7 mouse cellular contexts compared by ENCODE assay signal in genomic region chr7:106529433-106530102, GRCm38 (mm10).
DNase-seq lines count a peak whose midpoint lies in the region; ATAC-seq and TF ChIP-seq lines count a peak whose summit lies in the region.
"Not testable (repeated sequence)": the region's sequence is repeated elsewhere in the genome, so short reads cannot be mapped to it uniquely, and the experiment has no call there.

No protein-coding gene starts in this region.

- WGBS in heart, embryonic 16.5 days, result 62% methylated on average over 2 of the region's 2 CpGs
- 13% methylated on average over 2 of the region's 2 CpGs for WGBS in liver, embryonic 16.5 days (ENCODE audit: insufficient replicate concordance)

- not testable (repeated sequence) for H3K4me3 ChIP-seq in G1E (ENCODE audit: low read depth, low read length); heart, embryonic 16.5 days (ENCODE audit: low read length); liver, embryonic 16.5 days (ENCODE audit: low read depth, low read length)

- not testable (repeated sequence) for H3K4me2 ChIP-seq in heart, embryonic 16.5 days (ENCODE audit: low read depth, low read length); liver, embryonic 16.5 days (ENCODE audit: low read depth, low read length)

- H3K36me3 ChIP-seq in G1E (replicated peaks); heart, embryonic 16.5 days (ENCODE audit: control insufficient read depth, insufficient read depth); liver, embryonic 16.5 days (ENCODE audit: control insufficient read depth, insufficient read depth): not testable (repeated sequence)

- not testable (repeated sequence) for H3K9me3 ChIP-seq in G1E (replicated peaks); heart, embryonic 16.5 days (replicated peaks; ENCODE audit: control insufficient read depth, low read length); liver, embryonic 16.5 days (replicated peaks; ENCODE audit: control insufficient read depth, low read length)

- not testable (repeated sequence) for H3K27ac ChIP-seq in heart, embryonic 16.5 days (ENCODE audit: low read length); liver, embryonic 16.5 days (ENCODE audit: low read length)

- not testable (repeated sequence) for H3K4me1 ChIP-seq in G1E (ENCODE audit: insufficient read depth, low read depth, low read length); heart, embryonic 16.5 days (ENCODE audit: control insufficient read depth, insufficient read depth, low read length); liver, embryonic 16.5 days (ENCODE audit: control insufficient read depth, low read depth, low read length)

- not testable (repeated sequence) for TF ChIP-seq CTCF in G1E (IDR thresholded peaks at IDR 0.05; ENCODE audit: low read depth, low read length)

- not testable (repeated sequence) for H3K9ac ChIP-seq in heart, embryonic 16.5 days (ENCODE audit: low read length); liver, embryonic 16.5 days (ENCODE audit: low read depth, low read length)

- DNase-seq in 416B (ENCODE audit: low read depth) (peak; percentile 39), liver (peak; percentile 23)
- not testable (repeated sequence) for DNase-seq in G1E (ENCODE audit: low spot score)
- peak; percentile 26 for DNase-seq in c-Kit-positive CD71-positive TER-119-positive erythroid progenitor cells, embryonic 14.5 days (ENCODE audit: low spot score)
- DNase-seq in naive thymus-derived CD4-positive, alpha-beta T cell, adult 2 months (ENCODE audit: low read depth), result peak; percentile 22

- peak; percentile 38; the same call in 1 of the 2 replicates for ATAC-seq in G1E (ENCODE audit: extremely low read depth, insufficient number of reproducible peaks, low FRiP score, poor library complexity, severe bottlenecking)
- ATAC-seq in heart, embryonic 16.5 days (replicated peaks; ENCODE audit: extremely low read depth, insufficient read depth, low FRiP score), result 0 out of 2 replicates have a peak, but pooled peaks have one; percentile 37
- ATAC-seq in liver, embryonic 16.5 days (ENCODE audit: low read depth), result 0 out of 2 replicates have a peak, but pooled peaks have one; percentile 37

- not testable (repeated sequence) for H3K27me3 ChIP-seq in G1E (ENCODE audit: insufficient read depth, low read length); heart, embryonic 16.5 days (ENCODE audit: control insufficient read depth, insufficient read depth, low read length); liver, embryonic 16.5 days (ENCODE audit: control insufficient read depth, insufficient read depth, low read depth, low read length)
